Mouse (Mus musculus) embryonic facial prominence, embryonic 13.5 days (tissue): ENCODE measurements around the gene Chd1. TPM values are rescaled to one million over a fixed set of nuclear protein-coding genes. Genes with fewer than 3 reads are reported as not detected.
"Not testable (repeated sequence)": the region's sequence is repeated elsewhere in the genome, so short reads cannot be mapped to it uniquely, and the experiment has no call there.

ENCODE experiments used
- ATAC-seq: fragments of 200-750 bp; cut with Nextera tagmentation; 2 replicates; pipeline ENCODE4 v1.8.0; 2017; ENCODE audit warnings: low read depth; ENCODE audit not compliant: insufficient number of reproducible peaks, insufficient read depth, low FRiP score, low TSS enrichment
- H3K27ac ChIP-seq: fragments of 300-500 bp; sonication (generic); 2 replicates; pipeline ENCODE4 v1.5.1; 2015; ENCODE audit warnings: moderate library complexity, mild to moderate bottlenecking, inconsistent platforms
- H3K27me3 ChIP-seq: fragments of 300-500 bp; sonication (generic); 2 replicates; pipeline ENCODE4 v1.6.1; 2015; ENCODE audit warnings: mild to moderate bottlenecking, inconsistent platforms
- H3K36me3 ChIP-seq: fragments of 300-500 bp; sonication (generic); 2 replicates; pipeline ENCODE4 v1.6.1; 2015; ENCODE audit warnings: mild to moderate bottlenecking, inconsistent platforms
- H3K4me1 ChIP-seq: fragments of 300-500 bp; sonication (generic); 2 replicates; pipeline ENCODE4 v1.6.1; 2015; ENCODE audit warnings: inconsistent platforms
- H3K4me2 ChIP-seq: fragments of 300-500 bp; sonication (generic); 2 replicates; pipeline ENCODE4 v1.6.1; 2015; ENCODE audit warnings: moderate library complexity, mild to moderate bottlenecking, inconsistent platforms
- H3K4me3 ChIP-seq: fragments of 300-500 bp; sonication (generic); 2 replicates; pipeline ENCODE4 v1.5.1; 2015; ENCODE audit warnings: mild to moderate bottlenecking, inconsistent platforms
- H3K9ac ChIP-seq: fragments of 300-500 bp; sonication (generic); 2 replicates; pipeline ENCODE4 v1.6.1; 2015; ENCODE audit warnings: mild to moderate bottlenecking, inconsistent platforms
- H3K9me3 ChIP-seq: fragments of 300-500 bp; sonication (generic); 2 replicates; pipeline ENCODE4 v1.6.1; 2016; ENCODE audit warnings: inconsistent platforms
- WGBS: fragments of 180-500 bp; shearing (Covaris S2); methylation state at CpG from one replicate; pipeline ENCODE4 v1.1.7; 2015; ENCODE audit warnings: mixed read lengths; 5-methylcytosine and 5-hydroxymethylcytosine counted together
- polyA plus RNA-seq: library from polyadenylated mRNA; unstranded; fragments of >200 nt; fragmentation: Nextera tagmentation; extraction: Ambion mirVana; gene quantifications from 2 replicates; pipeline ENCODE4 v1.2.1, GENCODE M21; 2015

Gene Chd1
- polyA plus RNA-seq, 1 experiment from 2014 or later, result 32.3 TPM

- WGBS, result 4% methylated on average over 12 of the region's 12 CpGs
- H3K4me3 ChIP-seq, result peak overlapping the region; percentile 90
- peak overlapping the region; percentile 62 for H3K4me2 ChIP-seq
- peak; percentile 65 for ATAC-seq
- no peaks in the 10 kb centered on the region for H3K27me3 ChIP-seq
- H3K4me1 ChIP-seq, result peaks cover 14% of the 10 kb centered on the region
- H3K9me3 ChIP-seq, result no peaks in the 10 kb centered on the region
- H3K9ac ChIP-seq, result peak overlapping the region; percentile 89
- H3K36me3 ChIP-seq, result peaks cover 12% of the 10 kb centered on the region
- H3K27ac ChIP-seq, result peak overlapping the region; percentile 92
These were observed 651 bp upstream of the Chd1 start for GRCm38 (mm10) chr17:15704158-15704474.

DNA sequence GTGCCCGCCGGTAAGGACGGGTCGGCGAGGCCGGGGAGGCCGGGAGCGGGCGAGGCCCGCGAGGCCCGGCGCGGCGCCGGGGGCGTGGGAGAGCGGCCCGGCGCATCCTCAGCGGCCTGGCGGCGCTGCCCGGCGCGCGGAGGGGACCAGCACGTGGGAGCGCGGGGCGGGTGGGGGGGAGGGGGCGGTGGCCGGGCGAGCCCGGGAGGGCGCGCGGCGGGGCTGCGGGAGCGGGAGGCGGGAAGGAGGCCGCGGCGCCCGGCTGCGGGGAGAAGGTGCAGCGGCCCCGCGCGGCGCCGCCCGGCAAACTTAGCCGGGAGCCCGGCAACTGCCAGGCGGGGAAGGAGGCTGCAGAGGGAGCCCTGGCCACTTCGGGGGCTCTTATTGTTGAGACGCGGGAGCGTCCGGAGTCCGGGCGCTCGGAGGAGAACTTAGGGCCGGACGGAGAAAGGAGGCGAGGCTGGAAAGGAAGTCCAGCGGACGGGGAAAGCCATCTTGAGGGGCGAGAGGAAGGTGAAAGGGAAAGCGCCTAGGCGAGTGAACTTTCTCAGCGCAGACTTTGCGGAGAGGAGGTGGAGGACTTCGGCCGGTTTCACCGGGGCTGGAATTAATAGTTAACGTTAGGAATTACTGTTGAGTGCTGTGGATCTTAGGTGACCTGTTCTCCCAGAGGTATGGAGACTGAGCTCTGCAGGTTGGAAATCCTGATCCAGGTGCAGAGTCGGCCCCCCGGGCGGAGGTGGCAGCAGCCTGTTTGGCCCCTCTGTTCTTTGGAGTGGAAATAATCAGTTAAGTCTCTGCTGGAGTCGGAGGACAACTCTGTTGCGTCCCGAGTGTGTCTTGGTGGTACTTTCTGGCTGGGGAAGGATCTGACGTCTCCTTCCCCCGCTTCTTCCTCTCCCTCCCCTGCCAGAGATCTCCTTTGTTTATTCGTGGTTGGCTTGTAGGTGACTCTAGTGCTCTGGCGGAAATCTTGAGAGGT lies 827 bp downstream of the Chd1 start:
- peak overlapping the region; percentile 90 for H3K4me3 ChIP-seq
- no peak; the same call in none of the 2 replicates for ATAC-seq
- H3K36me3 ChIP-seq, result peaks cover 15% of the 10 kb centered on the region
- whole genome bisulfite sequencing, result under 1% methylated on average over 70 of the region's 89 CpGs
- H3K9ac ChIP-seq, result peak overlapping the region; percentile 89
- peak overlapping the region; percentile 92 for H3K27ac ChIP-seq
- H3K9me3 ChIP-seq, result no peaks in the 10 kb centered on the region
- peak overlapping the region; percentile 83 for H3K4me2 ChIP-seq
- H3K27me3 ChIP-seq, result no peaks in the 10 kb centered on the region
- H3K4me1 ChIP-seq, result peaks cover 14% of the 10 kb centered on the region

GRCm38 (mm10) chr17:15714507-15714906 lies 9.7 kb downstream of the Chd1 start:
- H3K36me3 ChIP-seq, result peaks cover 19% of the 10 kb centered on the region
- 76% methylated on average over 4 of the region's 4 CpGs for WGBS
- no peak for ATAC-seq

DNA sequence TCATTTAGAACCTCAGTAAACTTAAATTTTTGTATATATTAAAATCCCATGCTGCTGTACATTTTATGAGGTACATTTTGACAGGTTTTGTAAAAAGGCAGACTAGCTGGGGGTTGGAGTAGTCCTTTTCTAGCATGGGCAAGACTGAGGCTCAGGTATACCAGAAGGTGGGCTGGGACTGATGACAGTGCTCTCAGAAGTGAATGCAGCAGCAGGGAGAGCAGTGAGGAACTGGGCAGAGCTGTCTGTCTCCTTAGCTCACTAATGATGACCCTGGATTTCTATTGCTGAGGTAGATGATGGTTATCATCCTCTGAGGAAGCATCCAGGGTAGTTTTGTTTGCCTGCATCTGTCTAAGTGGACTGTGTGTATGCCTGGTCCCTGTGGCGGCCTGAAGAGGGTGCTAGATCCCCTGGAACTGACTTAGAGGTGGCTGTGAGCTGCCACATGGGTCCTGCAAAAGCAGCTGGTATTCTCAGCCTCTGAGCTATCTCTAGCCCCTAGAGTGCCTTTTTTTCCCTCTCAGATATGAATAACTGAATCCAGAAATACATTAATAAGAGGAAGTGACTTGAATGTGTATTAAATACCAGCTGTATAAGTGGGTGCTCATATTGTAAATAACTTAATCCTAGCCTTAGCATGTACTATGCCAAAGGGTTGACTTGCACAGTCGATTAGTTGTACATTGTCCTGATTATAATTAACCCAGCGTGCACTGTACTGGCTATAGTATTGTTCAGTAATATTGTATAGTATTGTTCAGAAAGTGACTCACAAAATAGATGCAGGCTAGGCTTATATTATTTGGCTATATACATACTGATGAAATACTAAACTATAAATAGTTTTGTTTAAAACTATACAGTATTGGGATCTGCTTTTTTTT lies 10.5 kb downstream of the Chd1 start:
- Histone ChIP-seq H3K4me1 (peaks cover 9% of the 10 kb centered on the region; the same call in 1 of the 2 replicates), H3K27ac (no peak overlapping the region), H3K27me3 (no peaks in the 10 kb centered on the region), H3K9me3 (no peaks in the 10 kb centered on the region), H3K4me2 (no peak overlapping the region), H3K36me3 (peaks cover 17% of the 10 kb centered on the region), H3K9ac (no peak overlapping the region), H3K4me3 (no peak overlapping the region)
- 64% methylated on average over 3 of the region's 3 CpGs for WGBS
- ATAC-seq, result no peak

More at GRCm38 (mm10) chr17:15714507-15714906, 9.7 kb downstream of the Chd1 start:
- Histone ChIP-seq H3K4me2 (no peak overlapping the region), H3K27ac (no peak overlapping the region), H3K9ac (no peak overlapping the region), H3K27me3 (no peaks in the 10 kb centered on the region), H3K9me3 (no peaks in the 10 kb centered on the region), H3K4me1 (peaks cover 9% of the 10 kb centered on the region; the same call in 1 of the 2 replicates), H3K4me3 (no peak overlapping the region)

GRCm38 (mm10) chr17:15715940-15716339 lies 11.2 kb downstream of the Chd1 start:
- Histone ChIP-seq H3K27ac (no peak overlapping the region), H3K9ac (no peak overlapping the region), H3K9me3 (no peaks in the 10 kb centered on the region), H3K4me2 (no peak overlapping the region), H3K36me3 (peaks cover 17% of the 10 kb centered on the region), H3K27me3 (no peaks in the 10 kb centered on the region), H3K4me3 (no peak overlapping the region), H3K4me1 (peaks cover 9% of the 10 kb centered on the region; the same call in 1 of the 2 replicates)
- no peak for ATAC-seq
- 77% methylated on average over 3 of the region's 3 CpGs for WGBS

DNA sequence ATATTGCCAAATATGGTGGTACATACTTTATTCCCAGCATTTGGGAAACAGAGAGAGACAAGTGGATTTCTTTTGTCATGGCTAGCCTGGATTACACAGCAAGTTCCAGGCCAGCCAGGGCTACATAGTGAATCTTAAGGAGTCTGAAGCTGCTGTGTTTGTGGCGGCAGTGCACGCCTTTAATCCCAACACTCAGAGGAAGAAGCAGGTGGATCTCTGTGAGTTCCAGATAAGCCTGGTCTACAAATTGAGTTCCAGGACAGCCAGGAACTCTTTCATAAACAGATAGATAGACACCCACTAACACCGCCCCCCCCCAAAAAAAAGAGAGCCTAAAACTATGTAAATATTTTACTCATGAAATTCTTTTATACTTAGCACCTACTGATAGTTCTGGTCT lies 16.1 kb downstream of the Chd1 start:
- Histone ChIP-seq H3K36me3 (peaks cover 23% of the 10 kb centered on the region), H3K4me3 (no peak overlapping the region), H3K27ac (no peak overlapping the region), H3K4me1 (peaks cover 9% of the 10 kb centered on the region; the same call in 1 of the 2 replicates), H3K9me3 (no peaks in the 10 kb centered on the region), H3K9ac (no peak overlapping the region), H3K4me2 (no peak overlapping the region), H3K27me3 (no peaks in the 10 kb centered on the region)
- 93% methylated on average over 3 of the region's 3 CpGs for WGBS
- no peak for ATAC-seq

DNA sequence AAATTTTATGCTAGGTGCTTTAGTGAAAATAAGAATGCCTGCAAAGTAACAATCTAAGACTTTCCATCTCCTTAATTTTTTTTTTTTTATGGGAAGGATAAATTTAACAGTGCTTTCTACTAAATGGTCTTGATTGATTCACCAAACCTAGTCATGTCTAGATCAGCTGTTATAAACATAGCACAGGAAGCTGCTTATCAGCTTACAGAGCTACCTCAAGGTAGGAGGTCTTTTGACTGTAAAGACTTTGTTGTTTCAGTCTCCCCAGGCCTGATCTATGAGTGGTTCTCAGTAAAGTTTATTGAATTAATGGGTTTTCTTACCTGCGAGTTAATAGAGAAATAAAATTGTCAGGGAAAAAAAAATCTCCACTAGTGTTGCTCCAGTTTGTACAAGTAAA lies 18.5 kb downstream of the Chd1 start:
- no peaks in the 10 kb centered on the region for H3K27me3 ChIP-seq
- no peaks in the 10 kb centered on the region for H3K9me3 ChIP-seq
- no peak for ATAC-seq
- H3K4me3 ChIP-seq, result no peak overlapping the region
- H3K9ac ChIP-seq, result no peak overlapping the region
- H3K36me3 ChIP-seq, result peaks cover 39% of the 10 kb centered on the region
- peaks cover 5% of the 10 kb centered on the region; the same call in 1 of the 2 replicates for H3K4me1 ChIP-seq
- WGBS, result 88% methylated on average over 1 of the region's 1 CpGs
- H3K4me2 ChIP-seq, result no peak overlapping the region
- no peak overlapping the region for H3K27ac ChIP-seq

GRCm38 (mm10) chr17:15723866-15724475 lies 19.2 kb downstream of the Chd1 start:
- H3K4me1 ChIP-seq, ATAC-seq, H3K4me3 ChIP-seq, H3K4me2 ChIP-seq, H3K9me3 ChIP-seq, H3K27ac ChIP-seq, H3K27me3 ChIP-seq, H3K9ac ChIP-seq: not testable (repeated sequence)
- 98% methylated on average over 3 of the region's 5 CpGs for WGBS
- H3K36me3 ChIP-seq, result peaks cover 39% of the 10 kb centered on the region

GRCm38 (mm10) chr17:15731706-15732105 lies 26.9 kb downstream of the Chd1 start:
- Histone ChIP-seq H3K36me3 (peaks cover 66% of the 10 kb centered on the region), H3K4me3 (no peak overlapping the region), H3K9ac (no peak overlapping the region), H3K27me3 (no peaks in the 10 kb centered on the region), H3K4me1 (no peaks in the 10 kb centered on the region), H3K9me3 (no peaks in the 10 kb centered on the region), H3K4me2 (no peak overlapping the region), H3K27ac (no peak overlapping the region)
- ATAC-seq, result no peak
- WGBS, result 87% methylated on average over 5 of the region's 5 CpGs

DNA sequence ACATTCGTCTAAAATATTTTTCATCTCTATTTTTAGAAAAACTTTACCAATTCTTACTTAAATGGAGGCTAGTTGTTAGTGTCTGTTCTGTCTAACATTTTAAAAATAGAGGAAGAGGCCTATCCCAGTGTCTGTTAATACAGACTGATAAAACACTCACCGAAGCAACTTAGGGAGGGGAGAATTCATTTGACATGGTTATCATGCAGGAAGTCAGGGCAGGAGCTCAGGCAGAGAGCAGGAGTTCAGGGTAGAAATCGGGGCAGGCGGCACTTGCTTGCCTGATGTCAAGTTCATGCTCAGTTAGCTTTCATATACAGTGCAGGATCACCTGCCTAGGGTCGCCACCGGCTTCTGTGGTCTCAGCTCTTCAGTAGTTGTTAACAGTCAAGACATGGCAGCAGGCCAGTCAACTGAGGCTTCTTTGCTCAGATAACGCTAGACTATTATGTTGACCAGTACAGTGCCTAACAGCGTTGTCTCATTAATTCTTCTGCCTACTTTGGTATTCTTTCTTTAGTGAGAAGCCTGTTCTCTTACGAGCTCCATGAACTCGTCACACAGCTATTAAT lies 32.7 kb downstream of the Chd1 start:
- Histone ChIP-seq H3K27me3 (no peaks in the 10 kb centered on the region), H3K27ac (no peak overlapping the region), H3K4me3 (no peak overlapping the region), H3K4me1 (no peaks in the 10 kb centered on the region), H3K4me2 (no peak overlapping the region), H3K9ac (no peak overlapping the region), H3K9me3 (no peaks in the 10 kb centered on the region), H3K36me3 (peaks cover 60% of the 10 kb centered on the region)
- WGBS, result 90% methylated on average over 10 of the region's 10 CpGs
- ATAC-seq, result no peak

DNA sequence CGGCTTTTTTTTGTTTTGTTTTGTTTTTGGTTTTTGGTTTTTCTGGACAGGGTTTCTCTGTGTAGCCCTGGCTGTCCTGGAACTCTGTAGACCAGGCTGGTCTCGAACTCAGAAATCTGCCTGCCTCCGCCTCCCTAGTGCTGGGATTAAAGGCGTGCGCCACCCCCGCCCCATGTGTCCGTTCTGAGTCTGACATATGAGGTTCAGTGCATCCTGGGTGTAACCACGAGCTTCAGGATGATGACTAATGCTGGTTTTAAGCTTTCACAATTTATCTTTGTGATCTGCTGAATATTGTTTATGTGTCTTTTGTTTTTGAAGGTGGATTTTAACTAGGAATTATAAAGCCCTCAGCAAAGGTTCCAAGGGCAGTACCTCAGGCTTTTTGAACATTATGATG lies 37.1 kb downstream of the Chd1 start:
- no peaks in the 10 kb centered on the region for H3K4me1 ChIP-seq
- H3K4me2 ChIP-seq, result no peak overlapping the region
- no peak overlapping the region for H3K9ac ChIP-seq
- no peaks in the 10 kb centered on the region for H3K27me3 ChIP-seq
- H3K27ac ChIP-seq, result no peak overlapping the region
- 89% methylated on average over 8 of the region's 8 CpGs for WGBS
- no peaks in the 10 kb centered on the region for H3K9me3 ChIP-seq
- no peak overlapping the region for H3K4me3 ChIP-seq
- ATAC-seq, result no peak
- peaks cover 66% of the 10 kb centered on the region for H3K36me3 ChIP-seq
